Mouse (Mus musculus) 416B (cell line): ENCODE results near the gene Gpr146.

Experiments used
- DNase-seq: peaks from one replicate; pipeline ENCODE4 v3.0.0; 2011; ENCODE audit warnings: low read depth

Gene Gpr146

GRCm38 (mm10) chr5:139358653-139359052 lies 18.8 kb upstream of the Gpr146 start:
- peak; percentile 72 for DNase-seq

DNA sequence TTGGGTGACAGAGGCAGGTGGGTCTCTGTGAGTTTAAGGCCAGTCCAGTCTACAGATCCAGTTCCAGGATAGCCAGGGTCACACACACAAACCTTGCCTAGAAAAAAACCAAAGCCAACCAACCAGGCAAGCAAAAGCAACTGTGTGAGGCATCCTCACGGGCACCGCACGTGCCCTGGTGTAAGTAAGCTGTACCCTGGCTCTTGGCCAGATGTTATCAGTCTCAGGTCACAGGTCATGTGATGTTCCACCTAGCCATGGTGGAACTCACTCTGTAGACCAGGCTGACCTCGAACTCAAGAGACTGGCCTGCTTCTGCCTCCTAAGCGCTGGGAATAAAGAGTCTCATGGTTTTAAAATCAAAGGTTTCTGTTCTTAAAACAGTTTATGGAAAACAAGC lies 18.3 kb upstream of the Gpr146 start:
- no peak for DNase-seq

GRCm38 (mm10) chr5:139363858-139364257 lies 13.6 kb upstream of the Gpr146 start:
- no peak for DNase-seq

GRCm38 (mm10) chr5:139364260-139364910 lies 13.1 kb upstream of the Gpr146 start:
- peak; percentile 83 for DNase-seq

GRCm38 (mm10) chr5:139364911-139365571 lies 12.5 kb upstream of the Gpr146 start:
- DNase-seq, result peak; percentile 28

GRCm38 (mm10) chr5:139365827-139366226 lies 11.7 kb upstream of the Gpr146 start:
- DNase-seq, result peak; percentile 68

- DNase-seq, result peak; percentile 25
These were observed 11.0 kb upstream of the Gpr146 start for GRCm38 (mm10) chr5:139366484-139366883.

GRCm38 (mm10) chr5:139367884-139368458 lies 9.5 kb upstream of the Gpr146 start:
- no peak for DNase-seq

DNA sequence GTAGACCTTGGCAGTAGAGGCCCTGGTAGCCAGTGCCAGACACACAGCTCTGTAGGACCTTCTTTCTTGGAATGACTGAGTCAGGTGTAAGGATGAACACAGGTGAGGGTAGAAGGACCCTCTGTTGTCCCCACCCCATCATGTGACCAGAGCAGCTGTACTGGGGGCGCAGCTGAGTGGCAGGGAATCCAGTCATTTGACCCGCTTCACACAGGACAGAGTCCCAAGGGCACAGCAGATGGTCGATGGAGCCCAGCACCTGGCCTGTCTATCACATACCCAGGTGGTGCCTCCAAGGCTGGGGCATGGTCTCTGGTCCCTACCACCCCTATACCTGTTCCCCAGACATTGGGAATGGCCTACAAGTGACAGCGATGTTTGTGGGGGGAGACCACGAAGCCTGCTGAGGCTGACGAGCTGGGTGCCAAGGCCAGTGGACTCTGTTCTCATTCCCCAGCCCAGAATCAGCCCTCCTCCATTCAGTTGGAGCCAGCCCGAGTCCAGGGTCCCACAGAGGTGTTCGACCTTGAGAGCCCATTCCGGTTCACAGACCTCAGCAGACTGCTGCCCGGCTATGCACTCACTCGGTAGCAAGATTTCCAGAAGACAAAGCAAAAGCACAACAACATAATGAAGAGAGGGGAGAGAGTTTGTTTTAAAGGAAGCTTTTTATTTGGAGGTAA lies 8.7 kb upstream of the Gpr146 start:
- no peak for DNase-seq

- DNase-seq, result no peak
These were observed 7.2 kb upstream of the Gpr146 start for GRCm38 (mm10) chr5:139370336-139370735.

GRCm38 (mm10) chr5:139371118-139371517 lies 6.4 kb upstream of the Gpr146 start:
- no peak for DNase-seq

GRCm38 (mm10) chr5:139371631-139372401 lies 5.7 kb upstream of the Gpr146 start:
- peak; percentile 95 for DNase-seq

- DNase-seq, result peak; percentile 69
These were observed 4.4 kb upstream of the Gpr146 start for GRCm38 (mm10) chr5:139373126-139373525.

GRCm38 (mm10) chr5:139373889-139374444 lies 3.5 kb upstream of the Gpr146 start:
- DNase-seq, result no peak

GRCm38 (mm10) chr5:139374841-139375240 lies 2.7 kb upstream of the Gpr146 start:
- DNase-seq, result no peak

DNA sequence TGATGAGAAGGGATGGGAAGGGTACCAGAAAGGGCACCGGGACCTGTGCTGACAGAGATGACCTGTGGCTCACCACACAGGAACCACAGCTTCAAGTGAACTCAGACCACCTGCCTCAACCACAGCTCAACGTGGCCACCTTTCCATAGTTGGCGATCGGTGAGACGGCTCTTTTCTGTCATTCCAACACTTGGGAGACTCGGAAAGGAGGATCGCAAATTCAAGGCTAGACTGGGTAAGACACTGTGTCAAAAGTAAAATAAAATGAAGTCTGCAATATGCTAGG lies 717 bp downstream of the Gpr146 start:
- DNase-seq, result no peak

- peak; percentile 53 for DNase-seq
These were observed 1.6 kb downstream of the Gpr146 start for GRCm38 (mm10) chr5:139378986-139379629.

DNA sequence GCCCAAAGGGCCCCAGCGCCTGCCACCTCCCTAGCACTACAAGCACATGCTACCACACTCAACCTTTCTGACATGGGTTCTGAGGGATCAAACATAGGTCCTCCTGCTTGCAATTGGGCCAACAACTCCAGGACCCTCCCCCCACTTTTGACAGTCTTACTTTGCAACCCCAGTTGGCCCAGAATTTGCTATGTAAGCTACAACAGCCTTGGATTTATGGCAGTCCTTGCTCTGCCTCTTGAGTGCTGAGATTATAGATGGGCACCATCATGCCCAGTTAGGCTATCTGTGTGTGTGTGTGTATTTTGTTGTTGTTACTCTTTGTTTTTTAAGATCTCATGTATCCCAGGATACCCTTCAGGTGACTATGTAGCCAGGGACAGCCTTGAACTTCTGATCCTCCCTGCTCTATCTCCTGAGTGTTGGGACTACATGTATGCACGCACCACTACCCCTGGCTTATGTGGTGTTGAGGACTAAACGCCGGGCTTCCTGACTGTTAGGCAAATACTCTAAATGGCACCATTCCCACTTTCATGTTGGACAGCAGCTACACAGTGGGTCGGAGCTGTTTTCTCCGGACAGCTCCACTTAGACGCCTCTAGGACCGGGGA lies 2.4 kb downstream of the Gpr146 start:
- DNase-seq, result no peak

DNA sequence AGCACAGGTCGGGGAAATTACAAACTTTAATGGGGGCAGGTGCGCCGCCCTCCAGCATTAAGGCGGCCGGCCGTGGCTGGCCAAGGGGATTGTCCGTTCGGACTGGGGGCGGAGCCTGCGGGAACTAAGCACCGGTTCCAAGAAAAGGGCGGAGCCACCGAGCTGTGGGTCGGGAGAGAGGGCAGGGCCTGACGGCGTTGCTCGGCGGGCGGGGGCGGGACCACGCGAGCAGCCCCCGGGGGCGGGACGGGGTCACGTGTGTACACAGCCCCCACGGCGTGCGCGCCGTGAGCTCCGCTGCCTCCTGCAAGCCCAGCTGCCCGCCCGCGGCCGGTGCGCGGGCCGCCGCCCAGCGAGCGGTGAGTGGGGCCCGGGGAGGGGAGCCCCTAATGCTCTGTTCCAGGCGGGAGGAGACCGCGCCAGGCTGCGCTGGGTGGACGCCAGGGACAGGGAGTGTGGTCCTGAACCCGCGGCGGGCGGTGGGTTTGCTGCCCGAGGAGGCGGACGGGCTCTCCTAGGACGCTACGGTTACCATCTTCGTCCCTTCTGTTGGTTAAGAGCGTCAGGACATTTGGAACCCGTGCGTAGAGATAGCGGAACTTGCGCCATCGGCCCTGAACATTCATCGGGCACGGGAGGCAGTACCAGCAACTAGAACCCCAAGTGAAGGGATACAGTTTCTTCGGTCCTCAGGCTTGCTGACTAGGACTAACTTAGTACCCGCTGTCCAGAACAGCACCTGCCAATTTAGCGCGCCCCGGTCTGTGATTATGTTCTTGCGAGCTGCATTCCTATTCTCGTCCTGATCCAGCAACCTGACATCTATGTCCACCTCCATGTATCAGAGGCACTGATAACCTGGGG lies 3.1 kb downstream of the Gpr146 start:
- peak; percentile 96 for DNase-seq
